Mouse (Mus musculus): ENCODE measurements around the gene Iqcn.
A peak's percentile ranks its signal among the peaks of the same experiment; 100 is the strongest.

DNA sequence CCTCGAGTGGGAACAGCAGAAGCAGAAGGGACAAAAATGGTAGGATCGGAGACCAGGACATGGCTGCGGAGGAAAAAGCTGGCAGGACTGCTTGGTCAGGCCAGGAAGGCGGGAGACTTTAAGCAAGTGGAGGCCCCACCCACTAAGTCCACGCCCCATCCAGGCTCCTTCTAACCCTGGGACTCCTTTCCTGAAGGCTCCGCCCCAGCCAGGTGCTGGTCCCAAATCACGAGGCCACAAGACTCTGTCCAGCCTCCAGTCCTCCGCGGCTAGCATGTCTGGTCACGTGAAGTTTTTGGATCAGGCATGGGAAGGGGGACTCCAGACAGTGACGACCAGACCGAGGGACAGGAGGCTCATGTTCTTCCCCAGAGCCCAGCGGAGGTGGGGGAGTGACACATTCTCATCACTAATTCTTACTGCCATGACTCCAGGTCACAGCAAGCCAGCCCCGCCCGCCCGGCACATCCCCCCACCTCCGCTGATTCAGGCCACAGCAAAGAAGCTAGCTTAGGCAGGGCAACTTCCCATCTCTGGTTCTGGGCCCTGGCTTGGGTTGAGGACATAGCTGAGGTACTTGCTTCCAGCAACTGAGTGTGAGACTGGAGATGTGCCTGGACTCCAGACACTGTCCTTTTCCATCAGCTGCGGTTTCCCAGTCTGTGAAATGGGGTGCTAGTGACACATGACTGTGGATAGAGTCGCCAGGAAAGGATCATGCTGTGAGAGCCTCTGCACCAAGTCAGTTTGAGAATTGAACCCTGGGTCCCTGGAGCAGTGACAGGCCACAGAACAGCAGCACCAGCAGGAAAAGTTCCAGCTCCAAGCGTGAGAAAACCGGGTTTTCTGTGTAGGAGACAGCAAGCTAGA lies 63.5 kb downstream of the Iqcn start:
- TF ChIP-seq CTCF (IDR thresholded peaks at IDR 0.05; ENCODE audit: borderline replicate concordance, insufficient read depth, low read length) (no peak), POLR2A (IDR thresholded peaks at IDR 0.05; ENCODE audit: low read depth, low read length) (peak; percentile 96)
